Mouse (Mus musculus): ENCODE measurements around the gene Mest.

The Mest gene

DNA sequence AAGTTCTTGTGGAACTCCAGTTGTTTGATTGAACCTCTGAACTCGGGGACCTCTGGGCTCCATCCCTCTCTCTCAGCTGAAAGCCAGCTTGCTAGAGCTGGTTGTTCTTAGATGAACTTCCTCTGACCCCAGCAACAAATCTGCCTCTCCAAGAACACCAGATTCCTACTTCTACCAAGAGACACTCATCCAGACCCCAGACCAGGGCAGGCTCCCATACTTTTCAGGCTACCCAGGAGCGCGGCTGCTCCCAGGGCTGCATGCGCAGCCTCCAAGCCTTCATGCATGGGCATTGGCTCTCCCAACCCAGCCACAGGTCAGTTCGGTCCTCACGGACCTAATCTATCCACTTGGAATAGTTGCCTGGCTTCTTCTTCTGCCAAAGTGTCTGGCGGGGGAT is at the start of gene Mest:
Gene Mest, plus strand, starts transcription at position 217 of the 400 bp plus-strand sequence.
- DNase-seq = no peak

DNA sequence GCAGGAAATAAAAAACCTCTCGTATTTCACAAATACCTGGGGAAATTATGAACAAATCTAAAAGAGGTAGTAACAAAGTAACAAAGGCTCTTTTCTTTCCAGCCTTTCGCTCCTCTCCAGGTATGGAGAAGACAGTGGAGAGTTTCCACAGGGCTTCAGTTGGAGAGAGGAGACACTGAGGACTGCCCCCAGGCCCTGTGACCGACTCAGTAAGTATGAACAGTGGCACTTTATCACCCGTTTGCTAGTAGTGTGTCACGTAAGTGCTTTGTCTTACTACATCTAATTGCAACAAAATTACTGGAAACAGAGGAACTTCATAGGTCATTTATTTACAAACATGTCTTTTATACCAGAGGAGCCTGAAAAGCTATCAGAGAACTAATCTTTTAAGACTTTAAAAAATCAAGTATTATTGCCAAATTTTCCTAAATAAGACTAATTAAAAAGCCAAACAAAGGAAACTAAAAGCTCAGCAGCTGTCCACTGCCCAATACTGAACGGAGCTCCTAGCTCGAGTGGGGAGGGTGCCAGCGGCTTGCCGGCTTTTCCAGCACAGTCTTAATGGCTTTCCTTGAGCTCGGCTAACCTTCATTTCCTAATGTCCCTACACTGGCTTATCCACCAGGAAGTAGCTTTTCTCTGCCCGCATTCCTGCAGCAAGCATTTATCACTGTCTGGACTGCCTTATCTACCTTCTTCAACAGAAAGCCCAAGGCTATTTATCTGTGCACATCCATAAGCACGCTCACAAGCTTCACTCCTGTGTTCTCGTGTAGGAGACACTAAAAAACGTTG is 49.4 kb upstream of the Mest start:
- peak; percentile 13 for DNase-seq

DNA sequence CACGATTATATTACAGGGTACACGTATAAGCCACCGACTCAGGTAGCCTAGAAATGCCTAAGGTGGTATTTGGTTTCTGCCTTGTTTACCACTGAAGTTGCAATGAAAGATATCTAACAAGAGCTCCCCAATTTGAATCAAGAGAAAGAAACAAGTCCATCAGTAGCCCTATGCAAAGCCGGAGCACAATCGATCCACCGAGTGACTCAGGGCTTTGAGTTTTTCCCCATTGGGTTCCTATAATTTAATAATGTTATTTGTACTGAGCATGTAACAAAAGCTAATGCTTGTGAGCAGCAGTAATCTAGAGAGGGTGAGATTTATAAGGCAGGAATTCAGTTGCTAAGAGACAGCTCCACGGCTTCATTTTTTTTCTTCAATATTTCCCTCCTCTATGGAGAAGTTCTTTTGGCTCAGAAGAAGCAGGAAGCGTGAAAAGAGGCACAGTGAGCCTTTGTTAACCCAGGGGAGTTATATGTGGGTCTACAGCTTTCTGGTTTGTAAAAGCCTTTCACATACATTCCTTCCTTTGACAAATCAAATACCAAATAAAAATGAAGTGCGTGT is 48.5 kb upstream of the Mest start:
- no peak for DNase-seq

GRCm38 (mm10) chr6:30675281-30675771 is 48.0 kb upstream of the Mest start:
- no peak for DNase-seq

DNA sequence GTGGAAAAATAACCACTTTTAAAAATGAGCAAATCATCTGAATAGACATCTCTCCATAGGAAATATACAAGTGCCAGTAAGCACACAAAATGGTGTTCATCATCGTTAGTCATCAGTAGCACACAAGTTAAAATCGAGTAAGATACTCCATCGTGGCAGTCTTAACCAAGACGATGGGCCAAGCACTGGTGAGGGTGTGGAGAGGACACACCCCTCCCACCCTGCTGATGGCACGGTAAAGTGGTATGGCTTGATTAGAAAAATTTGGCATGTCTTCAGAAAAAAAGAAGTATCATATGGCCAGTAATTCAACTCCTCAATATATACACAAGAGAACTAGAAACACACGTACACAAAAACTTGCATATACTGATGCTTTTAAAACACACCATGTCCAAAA is 46.8 kb upstream of the Mest start:
- DNase-seq = no peak

DNA sequence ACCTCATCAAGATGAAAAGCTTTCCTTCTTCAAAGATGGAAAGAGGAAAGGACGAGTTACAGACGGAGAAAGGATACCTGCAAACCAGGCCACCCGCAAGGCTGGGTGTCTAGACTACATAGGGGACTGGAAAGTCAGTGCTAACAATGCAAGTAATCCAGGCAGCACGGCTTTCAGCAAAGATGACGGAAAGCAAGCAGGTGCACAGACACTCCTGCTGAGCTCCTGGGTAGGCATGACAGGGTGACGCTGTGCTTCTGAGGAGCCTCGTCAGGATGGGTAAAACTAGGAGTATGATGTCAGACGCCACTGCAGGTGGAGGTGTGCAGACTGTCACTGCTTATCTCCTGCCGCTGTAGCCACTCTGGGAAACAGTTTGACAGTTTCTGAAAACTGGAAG is 45.8 kb upstream of the Mest start:
- DNase-seq = no peak

GRCm38 (mm10) chr6:30678482-30678881 is 44.9 kb upstream of the Mest start:
- no peak for DNase-seq

GRCm38 (mm10) chr6:30679567-30679966 is 43.8 kb upstream of the Mest start:
- no peak for DNase-seq

- DNase-seq = no peak
Observed at GRCm38 (mm10) chr6:30680442-30680841, 42.9 kb upstream of the Mest start.

GRCm38 (mm10) chr6:30681935-30682900 is 41.1 kb upstream of the Mest start:
- DNase-seq = no peak

- no peak for DNase-seq
Observed at GRCm38 (mm10) chr6:30684570-30684969, 38.8 kb upstream of the Mest start.

DNA sequence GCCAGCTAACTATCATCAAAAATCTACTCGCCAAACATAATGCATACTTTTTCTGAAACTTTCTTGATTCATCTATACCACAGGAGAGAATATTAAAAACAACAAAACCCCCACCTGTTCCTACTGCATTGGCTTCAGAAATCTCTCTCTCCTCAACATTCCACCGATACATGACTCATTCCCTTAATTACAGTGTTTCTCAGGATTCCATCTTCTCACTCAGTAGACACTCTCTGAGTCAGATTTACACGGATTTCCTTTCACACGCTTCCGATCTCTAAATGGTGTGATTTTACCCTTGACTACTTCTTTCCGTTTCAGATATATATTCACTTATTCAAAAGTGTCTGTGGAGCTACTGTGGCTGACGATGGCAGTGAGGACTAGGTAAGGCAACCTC is 36.1 kb upstream of the Mest start:
- no peak for DNase-seq

DNA sequence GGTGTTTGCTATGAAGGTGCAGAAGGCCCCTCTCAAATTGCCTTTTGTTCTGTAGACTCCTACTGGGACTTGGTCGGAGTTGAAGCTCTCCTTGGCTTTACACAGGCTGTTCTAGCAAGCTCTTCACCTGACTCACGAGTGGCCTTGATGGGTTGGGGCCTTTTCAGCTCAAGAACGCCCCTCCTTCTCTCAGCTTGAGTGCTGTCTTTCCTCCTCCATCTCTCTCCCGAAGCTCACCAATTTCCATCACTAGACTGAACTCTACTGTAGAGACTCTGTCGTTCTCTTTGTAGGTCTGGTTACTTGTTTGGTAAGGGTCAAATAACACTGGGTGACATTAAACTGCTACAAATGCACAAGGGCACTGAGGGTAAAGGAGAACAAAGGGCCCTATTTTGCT is 30.5 kb upstream of the Mest start:
- DNase-seq = no peak

DNA sequence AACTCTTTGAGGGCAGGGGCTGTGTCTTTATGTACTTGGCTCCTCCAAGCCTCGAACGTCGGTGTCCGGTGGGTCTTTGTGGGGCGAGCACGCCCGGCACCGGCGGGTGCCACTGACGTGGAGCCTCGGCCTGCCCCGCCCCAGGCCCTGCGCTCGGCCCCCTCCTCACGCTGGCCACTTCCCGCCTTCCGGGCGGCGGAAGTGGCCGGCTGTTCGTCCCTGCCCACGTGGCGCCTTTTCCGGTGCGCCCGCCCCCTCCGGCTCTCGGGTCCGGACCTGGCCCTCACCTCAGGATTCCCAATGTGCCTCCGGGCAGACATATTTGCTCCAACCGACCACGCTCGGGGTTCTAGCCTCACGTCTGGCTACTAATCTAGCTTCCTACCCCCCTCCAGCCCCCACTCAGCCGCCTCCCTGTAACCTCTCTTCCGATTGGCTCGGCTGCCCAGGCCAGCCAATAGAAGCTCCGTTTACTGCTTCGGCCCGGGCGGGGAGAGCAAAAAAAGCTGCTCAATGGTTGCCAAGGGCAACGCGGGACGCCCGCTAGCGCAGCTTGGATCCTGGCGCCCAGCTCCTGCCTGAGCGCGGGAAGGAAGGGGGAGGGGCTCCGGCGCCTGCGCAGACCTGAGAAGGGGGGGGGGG is 29.9 kb upstream of the Mest start, which contains the start of gene Cep41:
Gene Cep41, minus strand, starts transcription at position 400 of the 642 bp plus-strand sequence.
- peak; percentile 96 for DNase-seq

- no peak for DNase-seq
Observed at GRCm38 (mm10) chr6:30694209-30694608, 29.1 kb upstream of the Mest start.

- no peak for DNase-seq
Observed at GRCm38 (mm10) chr6:30695124-30695523, 28.2 kb upstream of the Mest start.

DNA sequence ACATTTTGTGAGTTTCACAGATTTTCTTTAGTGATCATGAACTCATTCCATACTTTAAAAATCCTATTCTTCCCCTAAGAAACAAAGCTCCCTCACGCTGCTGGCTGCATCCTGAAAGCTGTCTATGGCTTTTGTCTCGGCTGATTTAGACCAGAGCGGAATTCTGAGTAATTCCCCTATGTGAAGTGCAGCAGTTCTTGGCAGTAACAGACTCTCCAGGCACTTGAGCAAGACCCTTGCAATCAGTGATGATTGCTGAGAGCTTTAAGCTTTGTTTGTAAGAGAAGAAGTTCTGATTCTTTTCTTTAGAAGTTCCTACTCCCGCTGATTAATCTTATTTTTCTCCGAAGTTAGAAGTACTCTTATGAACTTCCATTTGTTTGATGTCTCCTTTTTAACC is 25.9 kb upstream of the Mest start:
- DNase-seq = no peak

GRCm38 (mm10) chr6:30698036-30698435 is 25.3 kb upstream of the Mest start:
- no peak for DNase-seq

DNA sequence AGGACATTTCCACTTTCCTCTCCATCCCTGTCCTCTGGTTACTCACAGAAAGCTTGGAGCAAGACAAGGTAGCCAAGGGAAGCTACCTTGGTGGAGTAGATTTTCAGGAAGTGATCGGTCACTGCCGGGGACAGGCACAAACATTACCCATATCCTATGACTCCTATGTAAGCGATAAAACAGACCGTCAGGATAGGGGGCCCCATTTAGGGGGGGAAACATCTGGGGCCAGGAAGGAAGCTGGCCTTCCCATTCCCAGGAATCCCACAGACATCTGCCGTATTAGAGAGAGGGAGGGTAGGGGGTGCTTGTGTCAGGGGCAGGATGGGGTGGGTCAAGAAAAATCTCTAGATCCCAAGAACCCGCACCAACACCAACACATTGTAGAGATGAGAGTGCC is 23.2 kb upstream of the Mest start:
- DNase-seq = no peak

DNA sequence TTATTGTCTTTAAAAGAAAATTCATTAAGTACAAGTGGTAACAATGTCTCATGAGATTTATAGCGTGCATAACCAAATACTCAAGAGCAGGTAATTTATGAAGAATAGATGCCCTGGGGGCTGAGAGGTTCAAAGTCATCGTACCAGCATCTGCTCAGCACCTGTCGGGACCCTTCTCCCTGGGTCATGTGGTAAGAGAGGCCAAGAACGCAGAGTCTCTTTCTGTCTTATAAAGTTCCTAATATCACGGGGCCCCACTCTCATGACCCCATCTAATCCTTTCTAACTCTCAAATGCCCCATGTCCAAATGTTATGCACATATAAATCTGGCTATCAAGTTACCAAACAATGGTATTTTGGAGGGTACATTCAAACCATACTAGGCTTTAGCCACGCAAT is 20.5 kb upstream of the Mest start:
- no peak for DNase-seq

GRCm38 (mm10) chr6:30703476-30703875 is 19.9 kb upstream of the Mest start:
- no peak for DNase-seq

DNA sequence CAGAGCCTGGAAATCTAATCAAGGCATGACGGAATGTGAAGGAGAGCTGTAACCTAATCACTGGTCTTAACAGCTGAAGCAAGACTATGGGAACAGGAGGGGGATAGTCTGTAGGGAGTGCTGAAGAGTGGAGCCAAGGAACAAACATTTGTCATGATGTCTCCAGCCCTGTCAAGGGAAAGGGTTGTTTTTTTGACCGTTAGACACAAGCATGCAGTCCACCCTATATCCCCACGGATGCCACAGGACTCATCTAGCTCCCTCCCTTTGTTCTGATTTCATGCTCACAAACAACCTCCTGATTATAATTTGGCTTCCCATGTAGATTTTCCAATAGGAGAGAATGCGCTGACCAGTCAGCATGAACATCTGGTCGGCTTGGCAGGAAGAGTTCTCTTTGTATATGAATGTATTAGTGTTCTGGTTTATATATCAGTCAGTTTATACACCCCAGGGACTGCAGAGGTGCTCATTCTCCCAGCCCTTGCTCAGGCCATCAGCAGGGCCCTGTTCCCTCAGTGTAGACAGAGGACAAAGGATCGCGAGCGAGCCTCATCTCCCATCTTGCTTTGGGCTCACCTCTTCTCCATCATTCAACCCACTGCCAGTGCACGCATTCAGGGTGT is 19.3 kb upstream of the Mest start:
- no peak for DNase-seq

Data from kidney, adult 18-20 months (tissue).